Mouse (Mus musculus): ENCODE results near the gene Aff1.

Aff1 gene

GRCm38 (mm10) chr5:103693041-103693641 lies 967 bp downstream of the Aff1 start:
- peak; percentile 20 to 39 for DNase-seq (ENCODE audit: low spot score in 2 of 2)

GRCm38 (mm10) chr5:103694094-103694493 lies 1.9 kb downstream of the Aff1 start:
- DNase-seq (ENCODE audit: low spot score in 2 of 2), result no peak

- DNase-seq (ENCODE audit: low spot score in 2 of 2), result no peak
These were observed 5.8 kb downstream of the Aff1 start for GRCm38 (mm10) chr5:103697875-103698491.

- no peak for DNase-seq (ENCODE audit: low spot score in 2 of 2)
These were observed 6.4 kb downstream of the Aff1 start for GRCm38 (mm10) chr5:103698577-103698976.

- DNase-seq (ENCODE audit: low spot score in 2 of 2), result peak in 1 of 2 experiments; percentile 34
These were observed 7.4 kb downstream of the Aff1 start for GRCm38 (mm10) chr5:103699537-103699936.

GRCm38 (mm10) chr5:103700661-103701060 lies 8.5 kb downstream of the Aff1 start:
- no peak for DNase-seq (ENCODE audit: low spot score in 2 of 2)

- DNase-seq (ENCODE audit: low spot score in 2 of 2), result peak; percentile 35 to 59
These were observed 9.3 kb downstream of the Aff1 start for GRCm38 (mm10) chr5:103701466-103701865.

- DNase-seq (ENCODE audit: low spot score in 2 of 2), result no peak
These were observed 10.4 kb downstream of the Aff1 start for GRCm38 (mm10) chr5:103702527-103702926.

- DNase-seq (ENCODE audit: low spot score in 2 of 2), result no peak
These were observed 13.2 kb downstream of the Aff1 start for GRCm38 (mm10) chr5:103705331-103705730.

- no peak for DNase-seq (ENCODE audit: low spot score in 2 of 2)
These were observed 13.7 kb downstream of the Aff1 start for GRCm38 (mm10) chr5:103705874-103706273.

- DNase-seq (ENCODE audit: low spot score in 2 of 2), result peak in 1 of 2 experiments; percentile 44
These were observed 16.9 kb downstream of the Aff1 start for GRCm38 (mm10) chr5:103709044-103709443.

GRCm38 (mm10) chr5:103711886-103712285 lies 19.7 kb downstream of the Aff1 start:
- DNase-seq (ENCODE audit: low spot score in 2 of 2), result no peak

- no peak for DNase-seq (ENCODE audit: low spot score in 2 of 2)
These were observed 21.2 kb downstream of the Aff1 start for GRCm38 (mm10) chr5:103713422-103713821.

GRCm38 (mm10) chr5:103714943-103715342 lies 22.8 kb downstream of the Aff1 start:
- DNase-seq (ENCODE audit: low spot score in 2 of 2), result no peak

GRCm38 (mm10) chr5:103716824-103717342 lies 24.7 kb downstream of the Aff1 start:
- DNase-seq (ENCODE audit: low spot score in 2 of 2), result no peak

- no peak for DNase-seq (ENCODE audit: low spot score in 2 of 2)
These were observed 27.0 kb downstream of the Aff1 start for GRCm38 (mm10) chr5:103719131-103719530.

- no peak for DNase-seq (ENCODE audit: low spot score in 2 of 2)
These were observed 27.7 kb downstream of the Aff1 start for GRCm38 (mm10) chr5:103719851-103720250.

- DNase-seq (ENCODE audit: low spot score in 2 of 2), result no peak
These were observed 28.8 kb downstream of the Aff1 start for GRCm38 (mm10) chr5:103720967-103721366.

GRCm38 (mm10) chr5:103721490-103721889 lies 29.3 kb downstream of the Aff1 start:
- no peak for DNase-seq (ENCODE audit: low spot score in 2 of 2)

- no peak for DNase-seq (ENCODE audit: low spot score in 2 of 2)
These were observed 30.5 kb downstream of the Aff1 start for GRCm38 (mm10) chr5:103722721-103723120.

- no peak for DNase-seq (ENCODE audit: low spot score in 2 of 2)
These were observed 32.2 kb downstream of the Aff1 start for GRCm38 (mm10) chr5:103724384-103724783.

GRCm38 (mm10) chr5:103724823-103725222 lies 32.6 kb downstream of the Aff1 start:
- DNase-seq (ENCODE audit: low spot score in 2 of 2), result no peak
